Mouse (Mus musculus): ENCODE results near the gene Sept11. TPM values are rescaled to one million over a fixed set of nuclear protein-coding genes. Genes with fewer than 3 reads are reported as not detected.

The Sept11 gene
- polyA plus RNA-seq, 1 experiment: 74.0 TPM

DNA sequence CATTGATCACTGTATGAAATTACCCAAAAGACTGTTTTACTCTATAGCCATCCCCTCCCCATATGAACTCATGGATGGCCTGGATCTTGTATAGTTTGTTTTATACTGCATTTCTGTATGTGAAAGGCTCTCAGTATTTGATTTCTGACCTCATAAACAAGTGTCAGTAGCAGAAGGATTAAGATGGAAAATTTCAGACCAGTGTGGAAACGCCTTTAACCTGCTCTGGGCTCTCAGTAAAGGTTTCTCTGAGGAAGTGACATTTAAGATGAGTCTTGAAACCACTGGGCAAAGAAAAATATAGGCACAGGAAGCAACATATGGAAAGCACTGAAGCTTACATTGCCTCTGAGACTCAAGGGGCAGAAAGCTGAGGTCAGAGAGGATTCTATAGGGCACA, 114.3 kb downstream of the Sept11 start:
- H3K27ac ChIP-seq (ENCODE audit: insufficient read depth, low read length): no peak overlapping the region; the same call in 1 of the 2 replicates
- no peak for DNase-seq
- H3K27me3 ChIP-seq (ENCODE audit: control insufficient read depth, insufficient read depth, low read length): no peaks in the 10 kb centered on the region
- WGBS: 78% methylated on average over 1 of the region's 1 CpGs
- H3K4me1 ChIP-seq (ENCODE audit: control insufficient read depth, insufficient read depth, low read length): no peaks in the 10 kb centered on the region; the same call in 1 of the 2 replicates
- TF ChIP-seq POLR2A (IDR thresholded peaks at IDR 0.05; ENCODE audit: borderline replicate concordance, insufficient read depth, low read length) (no peak), CTCF (IDR thresholded peaks at IDR 0.05; ENCODE audit: borderline replicate concordance, insufficient read depth, low read depth, low read length) (no peak)
- H3K4me3 ChIP-seq (replicated peaks; ENCODE audit: insufficient read depth, low read depth, low read length): no peak overlapping the region

DNA sequence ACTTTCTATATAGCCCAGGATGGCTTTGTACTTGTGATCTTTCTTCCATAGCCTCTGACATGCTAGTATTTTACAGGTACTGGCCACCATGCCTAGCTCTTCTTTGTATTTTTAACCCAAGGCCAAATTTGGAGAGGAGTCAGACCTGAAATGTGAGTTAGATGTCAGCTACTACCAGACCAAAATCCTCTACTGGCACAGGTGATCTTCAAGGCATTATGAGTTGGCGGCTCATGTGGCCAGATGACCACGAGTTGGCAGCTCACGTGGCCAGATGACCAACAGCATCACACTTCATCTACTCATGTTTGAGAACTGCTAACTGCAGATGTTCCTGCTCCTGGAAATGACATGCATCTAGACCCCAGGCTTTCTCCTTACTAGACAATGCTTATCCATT, 125.1 kb downstream of the Sept11 start:
- DNase-seq: no peak
- TF ChIP-seq POLR2A (IDR thresholded peaks at IDR 0.05; ENCODE audit: borderline replicate concordance, insufficient read depth, low read length) (no peak), CTCF (IDR thresholded peaks at IDR 0.05; ENCODE audit: borderline replicate concordance, insufficient read depth, low read depth, low read length) (no peak)
- no peak overlapping the region for H3K27ac ChIP-seq (ENCODE audit: insufficient read depth, low read length)
- 75% methylated on average over 3 of the region's 3 CpGs for WGBS
- no peaks in the 10 kb centered on the region for H3K27me3 ChIP-seq (ENCODE audit: control insufficient read depth, insufficient read depth, low read length)
- peaks cover 3% of the 10 kb centered on the region; the same call in 1 of the 2 replicates for H3K4me1 ChIP-seq (ENCODE audit: control insufficient read depth, insufficient read depth, low read length)
- no peak overlapping the region for H3K4me3 ChIP-seq (replicated peaks; ENCODE audit: insufficient read depth, low read depth, low read length)

DNA sequence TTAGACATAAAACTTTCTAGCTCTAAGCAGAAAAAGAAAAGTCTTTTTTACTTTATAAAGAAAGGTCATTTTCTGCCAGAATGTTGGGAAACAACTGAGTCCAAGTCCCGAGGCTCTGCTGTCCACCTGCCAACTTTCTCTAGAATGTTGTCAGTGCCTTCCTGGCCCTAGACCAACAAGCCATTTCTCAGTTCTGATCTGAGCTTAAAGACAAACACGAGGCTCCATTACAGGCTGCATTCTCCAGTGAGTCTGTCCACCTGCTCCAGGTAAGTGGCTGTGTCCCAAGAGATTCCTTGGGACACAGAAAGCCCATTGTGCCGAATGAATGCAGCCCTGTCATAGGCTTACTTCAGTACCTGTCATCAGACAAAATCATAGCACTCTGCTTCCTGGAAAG, 128.4 kb downstream of the Sept11 start:
- Histone ChIP-seq H3K4me1 (ENCODE audit: control insufficient read depth, insufficient read depth, low read length) (peaks cover 11% of the 10 kb centered on the region; the same call in 1 of the 2 replicates), H3K4me3 (replicated peaks; ENCODE audit: insufficient read depth, low read depth, low read length) (no peak overlapping the region), H3K27me3 (ENCODE audit: control insufficient read depth, insufficient read depth, low read length) (no peaks in the 10 kb centered on the region), H3K27ac (ENCODE audit: insufficient read depth, low read length) (peak overlapping the region; percentile 87; the same call in 1 of the 2 replicates)
- no peak for TF ChIP-seq POLR2A (IDR thresholded peaks at IDR 0.05; ENCODE audit: borderline replicate concordance, insufficient read depth, low read length)
- no peak for TF ChIP-seq CTCF (IDR thresholded peaks at IDR 0.05; ENCODE audit: borderline replicate concordance, insufficient read depth, low read depth, low read length)
- DNase-seq: peak; percentile 67 to 79
- WGBS: 6% methylated on average over 3 of the region's 3 CpGs

DNA sequence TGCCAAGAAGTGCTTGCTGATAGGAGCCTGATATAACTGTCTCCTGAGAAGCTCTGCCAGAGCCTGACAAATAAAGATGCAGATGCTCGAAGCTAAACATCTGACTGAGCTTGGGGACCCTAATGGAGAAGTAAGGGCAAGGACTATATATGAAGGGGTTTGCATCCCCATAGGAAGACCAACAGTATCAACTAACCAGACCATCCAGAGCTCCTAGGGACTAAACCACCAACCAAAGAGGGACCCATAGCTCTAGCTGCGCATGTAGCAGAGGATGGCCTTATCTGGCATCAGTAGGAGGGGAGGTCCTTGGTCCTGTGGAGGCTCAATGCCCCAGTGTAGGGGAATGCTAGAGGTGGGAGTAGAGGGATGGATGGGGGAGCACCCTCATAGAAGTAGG, 131.3 kb downstream of the Sept11 start:
- peaks cover 11% of the 10 kb centered on the region; the same call in 1 of the 2 replicates for H3K4me1 ChIP-seq (ENCODE audit: control insufficient read depth, insufficient read depth, low read length)
- WGBS: 57% methylated on average over 2 of the region's 2 CpGs
- H3K27ac ChIP-seq (ENCODE audit: insufficient read depth, low read length): no peak overlapping the region
- no peak overlapping the region for H3K4me3 ChIP-seq (replicated peaks; ENCODE audit: insufficient read depth, low read depth, low read length)
- no peak for DNase-seq
- TF ChIP-seq POLR2A (IDR thresholded peaks at IDR 0.05; ENCODE audit: borderline replicate concordance, insufficient read depth, low read length) (no peak), CTCF (IDR thresholded peaks at IDR 0.05; ENCODE audit: borderline replicate concordance, insufficient read depth, low read depth, low read length) (no peak)
- no peaks in the 10 kb centered on the region for H3K27me3 ChIP-seq (ENCODE audit: control insufficient read depth, insufficient read depth, low read length)

Other genes with a start within 250 kb of the Sept11 start
- gene Sowahb, start 48.4 kb upstream of the Sept11 start, polyA plus RNA-seq (2012; rRNA removed): 17.0 and 19.1 TPM in 2 replicates
- 176 and 183 TPM in 2 replicates for gene Ccni, start 113.1 kb downstream of the Sept11 start, polyA plus RNA-seq (2012; rRNA removed)
- 0.76 and 0.84 TPM in 2 replicates for gene 2010109A12Rik, start 113.1 kb downstream of the Sept11 start, polyA plus RNA-seq (2012; rRNA removed)
- 47.2 and 48.2 TPM in 2 replicates for gene Ccng2, start 173.8 kb downstream of the Sept11 start, polyA plus RNA-seq (2012; rRNA removed)